Mouse (Mus musculus) urinary bladder, adult 2 months (tissue): ENCODE results near the gene Abcb5. TPM values are rescaled to one million over a fixed set of nuclear protein-coding genes. Genes with fewer than 3 reads are reported as not detected.

Experiments
- polyA plus RNA-seq: library from polyadenylated mRNA; depleted of rRNA; stranded (reverse); fragments of >200 nt; gene quantifications from 2 replicates; pipeline ENCODE4 v1.2.3, GENCODE M21; 2012; rRNA removed

Gene Abcb5
- polyA plus RNA-seq, 1 experiment = not detected

Other genes with a start within 250 kb of the Abcb5 start
- 0.04 TPM in 2 replicates for gene Sp8, start 120.1 kb downstream of the Abcb5 start, polyA plus RNA-seq